Mouse (Mus musculus) adrenal gland, adult 8-10 months (tissue): ENCODE data around the gene Dhx15. TPM values are rescaled to one million over a fixed set of nuclear protein-coding genes. Genes with fewer than 3 reads are reported as not detected.

Experiments used
- DNase-seq: peaks from one replicate; pipeline ENCODE4 v3.0.0; 2022
- total RNA-seq, 4 experiments: library from RNA; stranded (reverse); gene quantifications; 2 replicates each; pipeline ENCODE4 v1.2.4; 2022

The Dhx15 gene
- total RNA-seq, 4 experiments from 2014 or later: 97.2 to 127 (median 119) TPM

DNA sequence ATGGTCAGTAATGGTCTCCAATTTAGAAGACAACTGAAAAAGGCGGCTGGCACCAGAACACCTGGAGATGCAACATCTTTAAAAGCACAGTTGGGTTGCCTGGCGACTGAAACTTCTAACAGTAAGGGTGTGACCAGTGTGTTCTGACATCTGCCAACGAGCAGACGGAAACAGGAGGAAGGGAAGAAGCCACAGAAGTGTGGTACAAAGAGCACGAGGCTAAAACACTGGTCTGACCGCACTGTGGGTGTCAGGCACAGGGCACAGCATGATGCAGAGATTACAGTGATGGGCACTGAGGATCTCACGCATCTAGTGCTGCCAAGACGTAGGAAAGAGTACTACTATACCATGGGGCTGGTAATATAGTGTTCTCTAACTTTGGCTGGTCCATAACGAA is 48.4 kb downstream of the Dhx15 start:
- no peak for DNase-seq

DNA sequence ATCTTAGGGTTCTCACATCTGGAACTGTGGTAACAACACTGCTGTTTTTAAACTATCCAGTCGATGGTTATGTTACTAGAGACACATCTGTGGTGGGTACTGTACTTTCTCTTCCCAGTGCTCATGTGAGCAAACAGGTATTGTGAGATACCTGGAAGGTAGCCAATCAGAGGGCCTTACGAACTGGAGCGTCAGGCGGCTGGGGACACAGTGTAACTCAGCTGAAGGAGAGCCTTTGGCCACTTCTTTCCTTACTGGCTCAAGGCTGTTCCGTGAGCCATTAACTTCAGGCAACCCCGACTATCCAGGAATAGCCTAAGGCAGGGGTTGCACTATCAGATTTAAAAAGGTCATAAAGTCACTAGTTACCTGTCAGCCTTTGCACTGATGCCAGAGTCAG is 51.5 kb downstream of the Dhx15 start:
- DNase-seq: no peak

DNA sequence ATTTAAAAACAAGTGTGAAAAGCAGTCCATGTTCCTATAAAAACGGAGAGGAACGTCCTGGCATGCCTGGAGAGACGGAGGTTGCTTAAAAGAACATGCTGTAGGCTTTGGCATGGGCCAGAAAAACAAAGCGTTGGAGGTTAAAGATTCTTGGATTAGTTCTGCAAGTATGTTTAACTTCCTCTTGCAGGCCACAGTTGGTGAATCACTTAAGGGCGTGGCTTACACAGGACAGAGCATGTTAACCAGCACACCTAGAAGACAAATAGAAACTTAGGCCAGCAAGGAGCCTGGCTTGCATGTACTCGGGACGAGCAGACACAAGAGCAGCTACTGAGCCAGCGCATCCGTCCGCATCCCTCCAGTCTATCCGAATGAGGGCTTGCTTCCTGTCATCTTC is 52.2 kb downstream of the Dhx15 start:
- no peak for DNase-seq

GRCm38 (mm10) chr5:52135460-52136141 is 54.7 kb downstream of the Dhx15 start:
- no peak for DNase-seq

GRCm38 (mm10) chr5:52132840-52133239 is 57.5 kb downstream of the Dhx15 start:
- DNase-seq: no peak

GRCm38 (mm10) chr5:52132092-52132491 is 58.2 kb downstream of the Dhx15 start:
- no peak for DNase-seq

DNA sequence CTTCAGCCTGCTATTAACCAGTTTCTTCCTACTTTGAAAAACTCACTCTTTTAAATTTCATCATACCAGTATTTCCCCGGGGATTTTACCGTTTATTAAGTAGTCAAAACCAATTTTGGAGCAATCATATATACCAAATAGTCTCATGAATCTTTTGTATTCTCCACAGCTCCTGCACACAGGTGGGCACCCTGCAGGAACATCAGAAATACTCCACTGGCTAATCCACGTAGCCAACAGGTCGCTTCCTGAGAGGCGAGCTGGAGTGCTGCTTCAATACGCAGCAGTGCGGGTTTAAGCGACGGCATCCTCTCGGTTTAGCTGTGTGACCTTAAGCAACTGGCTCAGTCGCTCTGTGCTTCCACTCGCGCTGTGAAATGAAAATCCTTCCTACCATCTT is 58.9 kb downstream of the Dhx15 start:
- no peak for DNase-seq

DNA sequence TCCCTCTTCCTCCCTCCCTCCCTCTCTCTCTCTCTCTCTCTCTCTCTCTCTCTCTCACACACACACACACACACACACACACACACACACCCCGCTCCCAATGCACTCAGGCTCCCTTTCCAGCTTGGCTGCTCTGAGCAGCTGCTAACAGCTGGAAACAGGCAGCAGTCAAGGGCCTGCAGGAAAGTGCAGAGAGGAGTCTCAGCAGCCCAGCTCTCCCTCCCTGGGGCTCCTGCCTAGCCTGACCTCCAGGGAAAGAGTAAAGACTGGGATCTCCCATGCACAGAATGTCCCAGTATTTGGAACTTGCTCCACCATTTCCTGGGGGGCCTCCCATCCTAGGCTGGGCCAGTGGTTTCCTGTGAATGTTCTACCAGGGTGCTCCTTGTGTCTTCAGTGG is 59.8 kb downstream of the Dhx15 start:
- no peak for DNase-seq

DNA sequence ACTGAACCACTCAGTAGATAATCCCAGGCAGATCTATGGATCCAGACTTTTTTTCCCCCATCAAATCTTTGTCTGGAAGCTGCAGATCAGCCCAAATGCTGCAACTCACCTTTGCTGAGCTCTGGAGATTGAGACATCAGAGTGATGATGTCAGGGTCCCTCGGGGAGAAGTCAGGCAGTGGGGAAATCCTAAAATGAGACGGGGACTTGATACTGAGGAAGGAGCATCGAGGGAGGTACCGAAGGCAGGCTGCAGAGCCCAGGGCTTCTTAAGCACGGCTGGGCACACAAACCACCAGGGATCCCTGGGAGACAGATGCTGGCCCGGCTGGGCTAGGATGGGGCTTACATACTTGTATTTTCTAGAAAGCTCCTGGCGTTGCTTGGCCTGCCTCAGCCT is 64.1 kb downstream of the Dhx15 start:
- no peak for DNase-seq

- DNase-seq: no peak
Measured at GRCm38 (mm10) chr5:52125854-52126253, 64.5 kb downstream of the Dhx15 start.

DNA sequence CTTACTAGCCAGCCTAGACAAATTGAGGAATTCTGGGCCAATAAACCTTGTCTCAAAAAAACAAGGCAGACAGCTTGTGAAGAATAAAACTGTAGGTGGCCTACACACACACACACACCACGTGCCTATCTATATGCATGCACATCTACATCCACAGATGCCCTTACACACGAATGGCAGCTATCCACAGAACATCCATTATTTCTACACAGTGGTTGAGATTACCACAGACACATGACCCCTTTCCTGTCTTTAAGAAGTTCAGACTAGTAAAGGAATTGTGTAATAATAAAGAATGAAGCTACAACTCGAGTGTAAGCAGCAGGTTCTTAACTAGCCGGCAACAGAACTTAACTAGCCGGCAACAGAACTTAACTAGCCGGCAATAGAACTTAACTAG is 68.2 kb downstream of the Dhx15 start:
- DNase-seq: no peak

DNA sequence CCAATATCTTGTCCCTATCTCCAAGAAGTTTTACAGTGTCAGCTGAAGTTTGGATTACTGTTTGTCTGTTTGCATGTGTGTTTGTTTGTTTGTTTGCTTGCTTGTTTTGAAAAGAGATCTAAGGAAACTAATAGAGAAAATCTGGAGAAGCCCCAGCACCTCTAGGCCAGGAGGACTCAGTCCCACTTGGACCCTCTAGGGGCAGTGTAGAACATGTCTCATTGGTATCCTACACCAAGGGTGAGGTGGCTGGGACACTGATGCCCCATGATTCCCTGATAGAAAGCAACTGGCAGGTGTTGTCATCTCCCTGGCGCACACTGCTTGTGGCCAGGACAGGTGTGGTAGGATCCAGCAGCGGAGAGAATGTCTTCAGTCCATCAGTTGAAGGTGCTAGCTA is 70.5 kb downstream of the Dhx15 start:
- no peak for DNase-seq

- no peak for DNase-seq
Measured at GRCm38 (mm10) chr5:52119192-52119591, 71.1 kb downstream of the Dhx15 start.

DNA sequence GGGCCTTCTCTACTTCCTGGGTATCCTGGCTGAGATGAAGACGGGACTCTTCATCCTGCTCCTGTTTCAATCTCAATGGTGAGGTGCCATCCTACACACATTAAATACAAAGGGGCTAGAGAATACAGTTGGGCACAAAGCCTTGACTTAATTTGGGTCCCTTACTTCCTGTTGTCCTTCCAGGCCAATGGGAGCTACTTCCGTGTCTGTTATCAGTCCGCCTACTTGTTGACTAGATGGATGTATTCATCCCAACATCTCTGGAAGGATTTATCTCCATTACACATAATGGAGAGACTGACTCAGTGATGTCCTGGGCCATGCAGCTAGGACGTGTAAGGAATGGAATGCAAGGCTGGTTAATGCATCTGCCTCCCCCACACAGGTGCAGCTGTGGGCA is 72.5 kb downstream of the Dhx15 start:
- no peak for DNase-seq

DNA sequence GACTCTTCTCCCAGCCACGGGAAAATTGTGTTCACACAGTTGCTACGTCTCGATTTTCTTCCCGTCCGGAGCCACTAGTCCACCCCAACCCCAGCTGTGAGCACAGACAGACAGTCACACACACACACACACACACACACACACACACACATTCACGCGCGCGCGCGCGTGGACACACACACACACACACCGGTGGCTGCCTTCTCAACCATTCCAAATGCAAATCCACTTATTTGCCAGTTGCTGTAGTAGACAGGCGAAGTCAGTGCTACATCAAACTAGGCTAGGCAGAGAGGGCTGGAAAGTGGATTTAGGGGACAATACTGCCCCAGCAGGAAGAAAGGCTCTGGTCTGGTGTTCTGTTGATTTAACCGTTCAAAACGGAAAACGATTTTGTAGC is 73.9 kb downstream of the Dhx15 start:
- DNase-seq: no peak

DNA sequence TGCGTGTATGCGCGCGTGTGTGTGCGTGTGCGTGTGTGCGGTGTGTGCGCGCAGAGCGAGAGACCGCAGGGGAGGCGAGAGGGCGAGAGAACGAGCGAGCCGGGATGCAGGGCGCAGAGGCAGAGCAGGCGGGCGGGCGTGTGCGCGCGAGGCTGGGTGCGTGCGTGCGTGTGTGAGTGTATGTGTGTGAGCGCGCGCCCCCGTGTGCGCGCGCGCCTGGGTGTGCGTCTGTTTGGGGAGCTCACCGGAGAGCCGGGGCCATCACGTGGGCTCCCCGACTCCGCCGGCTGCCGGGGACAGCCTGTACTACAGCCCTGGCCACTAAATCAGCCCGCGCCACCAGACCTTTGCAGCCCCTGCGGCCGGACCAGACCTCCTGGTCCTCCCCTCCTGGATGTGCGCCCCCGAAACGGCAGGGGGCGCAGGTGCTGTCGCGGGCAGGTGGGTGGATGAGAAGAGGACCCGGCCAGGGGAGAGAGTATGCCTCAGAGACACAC is 74.4 kb downstream of the Dhx15 start:
- DNase-seq: peak; percentile 26

GRCm38 (mm10) chr5:52114751-52115451 is 75.4 kb downstream of the Dhx15 start:
- DNase-seq: no peak

DNA sequence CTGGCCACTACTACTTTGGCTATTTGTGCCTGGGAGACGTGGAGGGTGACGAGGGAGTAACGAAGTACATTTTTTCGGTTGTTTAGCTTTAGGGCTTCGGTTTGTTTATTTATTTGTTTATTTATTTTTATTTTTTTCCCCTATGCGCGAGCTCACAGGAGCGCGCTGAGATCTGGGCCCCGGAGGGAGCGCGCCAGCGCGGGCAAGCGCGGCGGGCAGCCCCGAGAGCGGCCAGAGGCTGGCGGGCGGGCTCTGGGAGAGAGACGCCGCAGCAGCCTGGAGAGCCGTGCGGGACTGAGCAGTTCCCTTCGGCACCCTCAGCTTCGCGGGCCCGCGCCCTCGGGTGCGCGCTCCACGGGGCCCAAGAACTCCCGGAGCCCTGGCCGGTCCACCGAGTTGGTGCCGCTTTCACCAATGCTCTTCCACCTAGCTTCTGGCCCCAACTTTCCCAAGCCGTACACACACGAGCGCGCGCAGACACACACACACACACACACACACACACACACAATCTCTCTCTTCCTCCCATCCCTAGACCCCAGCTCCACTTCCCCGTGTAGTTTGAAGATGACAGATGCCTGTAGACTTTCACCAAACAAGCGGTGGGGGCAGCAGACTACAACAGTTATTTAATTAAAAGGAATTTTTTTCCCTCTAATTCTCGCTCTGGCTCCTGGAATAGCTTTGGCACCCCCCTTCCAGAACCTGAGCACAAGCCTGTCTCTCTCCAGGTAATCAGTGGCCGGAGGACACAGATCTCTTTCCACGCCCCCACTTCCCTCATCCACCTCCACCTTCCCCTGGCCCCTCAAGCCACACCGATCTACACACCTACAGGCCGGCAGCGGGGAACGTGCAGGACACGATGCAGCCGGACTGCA is 76.2 kb downstream of the Dhx15 start:
- no peak for DNase-seq

GRCm38 (mm10) chr5:52112953-52113841 is 77.1 kb downstream of the Dhx15 start:
- no peak for DNase-seq

DNA sequence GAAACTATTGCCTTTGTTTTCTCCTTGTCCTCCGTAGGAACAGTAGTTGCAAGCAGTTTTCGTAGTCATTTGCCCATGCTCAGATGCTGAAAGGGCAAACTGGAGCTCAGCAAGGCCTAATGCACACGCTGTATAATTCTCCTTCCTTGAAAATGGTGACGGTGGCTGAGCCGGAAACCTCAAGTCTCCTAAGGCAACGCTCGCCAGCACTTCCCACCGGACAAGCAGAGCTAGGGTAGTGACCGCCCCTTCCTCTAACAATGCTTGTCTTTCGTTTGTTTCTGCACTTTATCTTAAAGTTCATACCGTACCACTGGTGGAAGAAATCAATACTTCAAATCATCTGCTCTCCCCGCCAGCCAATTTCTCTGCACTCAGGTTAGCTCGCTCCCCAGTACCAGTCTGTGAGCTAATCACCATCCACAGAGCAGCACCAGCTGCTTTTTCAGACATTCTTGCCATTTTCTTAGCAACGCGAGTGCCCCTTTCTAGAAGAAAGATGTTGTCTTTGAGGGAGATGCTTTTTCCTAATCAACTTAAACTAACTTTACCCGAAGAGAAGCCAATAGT is 78.0 kb downstream of the Dhx15 start:
- DNase-seq: no peak

DNA sequence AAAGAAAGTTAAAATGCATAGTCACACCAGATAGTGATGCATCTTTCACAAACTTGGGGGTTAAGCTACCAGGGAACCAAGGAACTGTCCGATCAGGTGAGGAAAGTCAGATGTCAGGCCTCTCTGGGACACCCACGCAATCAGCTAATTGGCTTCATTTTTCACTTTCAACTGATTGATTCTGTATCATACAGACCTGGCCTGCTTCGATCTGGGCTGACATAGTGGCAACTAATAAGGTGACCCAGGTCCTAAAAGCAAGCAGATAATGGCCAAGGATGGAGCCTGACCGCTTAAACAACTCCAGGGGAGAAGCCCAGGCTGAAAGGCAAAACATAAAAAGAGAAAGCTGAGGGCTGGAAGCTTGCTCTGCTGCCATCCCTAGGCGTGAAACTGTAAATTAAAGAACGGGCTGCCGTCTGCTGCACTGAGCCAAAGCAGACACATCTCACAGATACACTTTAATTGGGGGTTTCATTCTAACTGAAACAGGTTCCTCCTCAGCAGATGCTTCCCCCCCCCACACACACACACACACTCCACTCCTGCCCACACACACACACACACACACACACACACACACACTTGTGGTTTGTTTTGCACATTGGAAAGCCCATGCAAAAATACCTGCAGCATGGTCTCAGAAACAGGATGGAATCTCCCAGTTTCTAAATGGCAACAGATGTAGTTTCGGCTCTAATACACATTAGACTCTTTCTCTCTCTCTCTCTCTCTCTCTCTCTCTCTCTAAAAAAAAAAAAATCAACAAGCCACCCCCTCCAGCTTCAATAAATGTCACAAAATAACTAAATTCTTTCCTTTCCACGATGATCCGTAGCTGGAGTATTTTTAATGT is 79.3 kb downstream of the Dhx15 start:
- DNase-seq: no peak
